Mouse (Mus musculus): ENCODE data around the gene Glg1.

GRCm38 (mm10) chr8:111187470-111187869, 71.5 kb downstream of the Glg1 start:
- TF ChIP-seq CTCF (IDR thresholded peaks at IDR 0.05; ENCODE audit: low read depth) (no peak), EP300 (IDR thresholded peaks at IDR 0.05; ENCODE audit: low read depth) (no peak)
